Mouse (Mus musculus): ENCODE results near the gene Rps19bp1. TPM values are rescaled to one million over a fixed set of nuclear protein-coding genes. Genes with fewer than 3 reads are reported as not detected.

Rps19bp1 gene
- not detected for polyA plus RNA-seq (2014; fragmentation: Illumina TruSeq; extraction: RNeasy Lipid Tissue Mini Kit (QIAGEN cat#74804); ENCODE audit: low replicate concordance)

DNA sequence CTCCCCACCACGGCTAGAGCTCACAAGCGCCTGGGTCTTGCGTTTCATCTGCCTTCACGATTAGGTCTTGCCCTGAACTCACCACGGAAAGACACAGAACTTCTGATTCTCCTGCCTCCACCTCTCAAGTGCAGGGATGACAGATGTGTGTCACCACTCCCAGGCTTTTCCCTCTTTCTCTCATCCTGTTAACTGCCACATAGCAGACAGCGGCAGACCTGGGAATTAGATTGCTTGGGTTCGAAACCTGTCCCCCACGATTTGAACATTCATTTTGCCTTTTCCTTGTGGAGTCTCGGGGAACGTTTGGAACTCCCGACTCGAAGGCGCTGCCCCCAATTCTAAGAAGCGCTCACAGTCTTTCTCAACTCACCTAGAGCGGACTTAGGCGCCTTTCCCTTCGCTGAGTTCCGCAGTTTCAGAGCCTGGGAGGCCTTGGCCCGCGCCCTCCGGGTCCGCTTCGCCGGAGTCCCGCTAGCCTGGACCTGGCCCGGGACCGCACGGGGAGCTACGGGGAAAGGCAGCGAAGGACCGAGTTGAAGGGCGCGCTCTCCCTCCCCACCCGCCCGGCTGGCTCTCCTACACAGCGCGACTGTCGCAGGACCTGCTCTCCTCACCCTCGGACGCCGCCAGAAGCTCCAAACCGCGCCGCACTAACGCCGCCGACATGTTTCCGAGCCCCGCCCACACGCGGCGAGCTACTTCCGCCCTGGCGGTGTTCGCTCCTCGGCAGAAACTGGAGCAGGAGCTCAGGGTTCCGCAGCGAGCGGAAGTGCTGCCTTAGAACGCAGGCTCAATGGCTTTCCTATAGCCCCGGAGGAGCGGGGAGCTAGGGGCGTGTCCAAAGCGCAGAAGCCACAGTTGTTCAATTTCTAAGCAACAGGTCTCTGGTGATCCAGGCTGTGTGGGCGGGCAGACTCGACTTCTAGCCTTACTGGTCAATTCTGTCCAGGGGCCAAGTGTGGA, at the start of gene Rps19bp1:
Gene Rps19bp1 (minus strand): TSS at position 706 of the 966 bp plus-strand sequence.

DNA sequence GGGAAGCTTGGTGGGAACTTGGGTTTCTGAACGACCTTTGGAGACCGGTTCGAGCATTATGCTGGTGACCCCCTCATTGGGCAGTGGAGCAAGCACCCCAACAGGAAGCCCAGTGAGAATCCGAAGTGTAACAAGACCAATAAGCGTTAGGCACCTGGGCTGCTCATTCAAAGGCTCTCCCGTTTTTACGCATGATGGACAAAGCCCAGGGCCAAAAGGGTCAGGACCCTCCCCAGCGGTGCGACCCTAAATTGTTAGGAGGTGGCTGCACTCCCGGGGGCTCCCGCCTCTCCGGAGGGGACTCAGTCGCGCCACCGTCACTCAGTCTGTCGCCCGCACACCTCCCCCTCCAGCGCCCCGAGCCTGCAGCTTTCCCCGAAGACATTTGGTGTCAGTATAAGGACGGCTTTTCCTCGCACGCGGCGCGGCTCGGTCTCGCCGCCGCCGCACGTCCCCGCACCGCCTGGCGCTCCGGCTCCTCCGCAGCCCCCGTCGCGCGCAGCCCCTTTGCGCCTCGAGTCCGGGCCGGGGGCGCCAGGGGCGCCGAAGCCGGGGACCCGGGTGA, 22.8 kb upstream of the Rps19bp1 start, which contains the start of gene Cacna1i:
Gene Cacna1i (plus strand): TSS at position 388 of the 565 bp plus-strand sequence.

DNA sequence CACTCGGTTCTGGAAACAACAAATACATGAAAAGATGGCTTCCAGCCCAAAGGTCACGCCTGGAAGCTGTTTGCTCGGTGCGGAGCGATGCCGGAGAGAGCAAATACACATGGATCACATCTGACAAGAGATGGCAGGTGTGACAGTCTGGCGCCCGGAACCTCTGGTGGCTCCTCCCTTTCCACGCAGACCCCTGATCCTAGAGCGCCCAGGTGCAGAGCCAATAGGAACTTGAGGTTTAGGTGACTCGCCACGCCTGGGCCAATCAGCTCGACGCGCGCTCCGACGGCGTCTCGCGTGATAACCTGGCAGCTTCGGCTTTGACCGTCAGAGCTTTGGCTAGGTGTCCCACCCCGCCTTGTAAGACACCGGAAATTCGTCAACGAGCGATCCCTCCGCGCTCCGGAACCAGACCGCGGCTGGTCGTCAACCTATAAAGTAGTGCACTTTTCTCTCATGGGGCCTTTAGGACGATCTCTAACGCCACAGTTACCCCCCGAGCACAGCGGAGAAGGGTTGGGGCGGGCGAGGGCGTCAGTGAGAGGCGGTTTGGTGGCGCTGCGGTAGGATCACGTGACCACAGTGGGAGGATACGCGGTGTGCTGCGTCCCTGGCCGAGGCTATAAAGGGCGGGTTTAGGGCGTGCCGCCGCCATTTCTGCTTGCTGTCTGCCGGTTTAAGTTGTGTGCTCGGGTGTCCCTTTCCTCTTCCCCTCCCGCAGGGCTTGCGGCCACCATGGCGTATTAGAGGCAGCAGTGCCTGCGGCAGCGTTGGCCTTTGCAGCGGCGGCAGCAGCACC, 9.1 kb downstream of the Rps19bp1 start, which contains the start of gene Atf4:
Gene Atf4 (plus strand): TSS at position 338 of the 799 bp plus-strand sequence.

GRCm38 (mm10) chr15:80235535-80235934, 28.6 kb downstream of the Rps19bp1 start, which contains the start of gene AC140267.1:
Gene AC140267.1, plus strand, starts transcription at chr15:80235835.

DNA sequence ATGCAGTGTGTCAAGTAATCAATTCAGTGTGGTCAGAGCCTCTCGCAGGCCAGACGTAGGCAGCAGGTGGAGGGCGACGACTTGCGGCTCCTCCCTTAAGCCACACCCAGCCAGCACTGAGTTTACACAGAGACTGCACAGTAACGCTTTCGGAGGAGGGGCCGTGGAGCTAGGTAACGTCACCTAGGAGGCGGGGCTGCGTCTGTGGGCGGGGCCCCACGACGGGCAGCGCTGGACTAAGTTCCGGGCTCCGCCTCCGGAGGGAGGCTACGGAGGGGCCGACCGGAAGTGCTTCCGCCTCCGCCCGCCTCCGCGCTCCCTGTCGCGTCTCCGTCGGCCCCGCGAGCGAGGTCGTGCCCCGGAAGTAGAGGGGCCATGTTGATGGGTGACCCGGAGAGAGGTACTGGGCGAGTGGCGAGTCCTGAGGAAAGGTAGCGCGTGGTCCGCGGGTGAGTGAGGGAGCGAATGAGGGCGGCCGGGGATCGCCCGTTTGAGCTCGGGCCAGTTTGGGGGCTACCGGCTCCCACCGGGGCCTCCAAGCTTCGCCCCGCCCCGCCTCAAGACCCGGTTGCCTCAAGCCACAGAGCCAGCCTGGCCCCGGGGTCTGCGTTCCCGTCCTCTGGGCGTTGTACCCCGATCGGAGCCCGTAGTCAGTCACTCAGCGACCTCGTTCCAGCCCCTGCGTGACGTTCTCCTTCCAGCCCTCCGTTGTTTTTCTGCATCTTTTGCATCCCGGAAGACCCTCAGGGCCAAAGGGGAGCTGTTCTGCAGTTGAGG, 30.2 kb downstream of the Rps19bp1 start, which contains the start of gene Mief1:
Gene Mief1 (plus strand): TSS at position 286 of the 777 bp plus-strand sequence.

Other genes with a start within 250 kb of the Rps19bp1 start
- gene Pdgfb, start 249.3 kb downstream of the Rps19bp1 start, polyA plus RNA-seq (2014; fragmentation: Illumina TruSeq; extraction: RNeasy Lipid Tissue Mini Kit (QIAGEN cat#74804); ENCODE audit: low replicate concordance) = 0.22 TPM
- 0.19 TPM for gene Syngr1, start 173.0 kb downstream of the Rps19bp1 start, polyA plus RNA-seq (2014; fragmentation: Illumina TruSeq; extraction: RNeasy Lipid Tissue Mini Kit (QIAGEN cat#74804); ENCODE audit: low replicate concordance)
- gene Rpl3, start 172.4 kb downstream of the Rps19bp1 start, polyA plus RNA-seq (2014; fragmentation: Illumina TruSeq; extraction: RNeasy Lipid Tissue Mini Kit (QIAGEN cat#74804); ENCODE audit: low replicate concordance) = 80.9 TPM
- 0.52 TPM for gene Tab1, start 131.2 kb downstream of the Rps19bp1 start, polyA plus RNA-seq (2014; fragmentation: Illumina TruSeq; extraction: RNeasy Lipid Tissue Mini Kit (QIAGEN cat#74804); ENCODE audit: low replicate concordance)
- 28.1 TPM for gene Mgat3, start 90.6 kb downstream of the Rps19bp1 start, polyA plus RNA-seq (2014; fragmentation: Illumina TruSeq; extraction: RNeasy Lipid Tissue Mini Kit (QIAGEN cat#74804); ENCODE audit: low replicate concordance)
- 26.3 TPM for gene Mief1, start 30.3 kb downstream of the Rps19bp1 start, polyA plus RNA-seq (2014; fragmentation: Illumina TruSeq; extraction: RNeasy Lipid Tissue Mini Kit (QIAGEN cat#74804); ENCODE audit: low replicate concordance)
- gene AC140267.1, start 28.5 kb downstream of the Rps19bp1 start, polyA plus RNA-seq (2014; fragmentation: Illumina TruSeq; extraction: RNeasy Lipid Tissue Mini Kit (QIAGEN cat#74804); ENCODE audit: low replicate concordance) = not detected
- 62.4 TPM for gene Atf4, start 9.1 kb downstream of the Rps19bp1 start, polyA plus RNA-seq (2014; fragmentation: Illumina TruSeq; extraction: RNeasy Lipid Tissue Mini Kit (QIAGEN cat#74804); ENCODE audit: low replicate concordance)
- gene Cacna1i, start 22.9 kb upstream of the Rps19bp1 start, polyA plus RNA-seq (2014; fragmentation: Illumina TruSeq; extraction: RNeasy Lipid Tissue Mini Kit (QIAGEN cat#74804); ENCODE audit: low replicate concordance) = not detected